Mouse (Mus musculus) CH12.LX (cell line): Measurements from ENCODE around the gene Col6a1. TPM values are rescaled to one million over a fixed set of nuclear protein-coding genes. Genes with fewer than 3 reads are reported as not detected.

Experiments
- DNase-seq: peaks from one replicate; pipeline ENCODE4 v3.0.0-alpha.2; 2013; ENCODE audit errors: extremely low read depth
- H3K27ac ChIP-seq: 2 replicates; pipeline ENCODE4 v1.5.1; 2012; ENCODE audit warnings: low read depth, mild to moderate bottlenecking, control low read depth, moderate library complexity; ENCODE audit not compliant: insufficient read depth
- H3K27me3 ChIP-seq: replicated peaks from 2 replicates; pipeline ENCODE3; 2012; ENCODE audit warnings: inconsistent platforms
- H3K36me3 ChIP-seq, 2 experiments: replicated peaks in 1 of 2; 2 replicates each; pipeline versions ENCODE3 to v1.6.1; 2012; ENCODE audit warnings: inconsistent platforms in 1 of 2, low read length in 1 of 2, mild to moderate bottlenecking in 1 of 2, mixed read lengths in 1 of 2, moderate library complexity in 1 of 2; ENCODE audit not compliant: control insufficient read depth in 1 of 2, insufficient read depth in 1 of 2
- H3K4me1 ChIP-seq, 2 experiments: 2 replicates each; pipeline ENCODE4 v1.6.1; 2012; ENCODE audit warnings: inconsistent platforms in 1 of 2, moderate library complexity in 1 of 2; ENCODE audit not compliant: insufficient read depth in 2 of 2, control insufficient read depth in 1 of 2
- H3K4me2 ChIP-seq: 2 replicates; pipeline ENCODE4 v1.6.1; 2012; ENCODE audit warnings: low read depth, mild to moderate bottlenecking, control low read depth; ENCODE audit not compliant: poor library complexity, insufficient read depth, severe bottlenecking
- H3K4me3 ChIP-seq, 3 experiments: fragments of 150-350 bp in 1 of 3; sonication (generic) in 1 of 3; replicated peaks in 1 of 3; 2 replicates each; pipeline versions ENCODE3 to v1.5.1; 2011 to 2012; ENCODE audit warnings: low read depth in 2 of 3, low read length in 2 of 3, mild to moderate bottlenecking in 2 of 3, moderate library complexity in 2 of 3, control low read depth in 1 of 3, improper control_type of control experiment in 1 of 3, inconsistent platforms in 1 of 3, mixed read lengths in 1 of 3; ENCODE audit not compliant: poor library complexity in 1 of 3
- H3K79me2 ChIP-seq: replicated peaks from 2 replicates; pipeline ENCODE4 v1.6.1; 2012; ENCODE audit warnings: mild to moderate bottlenecking, moderate library complexity; ENCODE audit not compliant: control insufficient read depth, poor library complexity, insufficient read depth, severe bottlenecking; ENCODE audit errors: extremely low read depth
- H3K9ac ChIP-seq: 2 replicates; pipeline ENCODE4 v1.6.1; 2012; ENCODE audit warnings: low read depth, mild to moderate bottlenecking, control low read depth, moderate library complexity; ENCODE audit not compliant: insufficient read depth
- H3K9me3 ChIP-seq: replicated peaks from 2 replicates; pipeline ENCODE3; 2012; ENCODE audit warnings: low read length, inconsistent platforms, mixed read lengths
- CHD1 ChIP-seq: IDR thresholded peaks from 2 replicates; pipeline ENCODE4 v1.6.1; 2012; ENCODE audit warnings: low read depth, low read length, improper control_type of control experiment, inconsistent platforms
- CHD2 ChIP-seq: IDR thresholded peaks from 2 replicates; pipeline ENCODE4 v1.6.1; 2011; ENCODE audit warnings: low read length, improper control_type of control experiment
- ELF1 ChIP-seq: IDR thresholded peaks from 2 replicates; pipeline ENCODE4 v1.6.1; 2014; ENCODE audit warnings: low read depth, mild to moderate bottlenecking, inconsistent platforms, low read length, improper control_type of control experiment
- GABPA ChIP-seq: IDR thresholded peaks from 2 replicates; pipeline ENCODE4 v1.6.1; 2012; ENCODE audit warnings: low read depth, low read length, improper control_type of control experiment, inconsistent platforms; ENCODE audit not compliant: insufficient replicate concordance
- IRF4 ChIP-seq: IDR thresholded peaks from 2 replicates; pipeline ENCODE4 v1.6.1; 2014; ENCODE audit warnings: low read depth, mild to moderate bottlenecking, inconsistent platforms, low read length, improper control_type of control experiment
- MAFK ChIP-seq: IDR thresholded peaks from 2 replicates; pipeline ENCODE4 v1.6.1; 2011; ENCODE audit warnings: low read length, improper control_type of control experiment; ENCODE audit not compliant: insufficient replicate concordance
- MAX ChIP-seq: IDR thresholded peaks from 2 replicates; pipeline ENCODE4 v1.6.1; 2011; ENCODE audit warnings: low read length, improper control_type of control experiment
- MAZ ChIP-seq: IDR thresholded peaks from 2 replicates; pipeline ENCODE4 v1.6.1; 2012; ENCODE audit warnings: low read depth, mild to moderate bottlenecking, inconsistent platforms, low read length, improper control_type of control experiment, moderate library complexity
- MEF2A ChIP-seq: IDR thresholded peaks from 2 replicates; pipeline ENCODE4 v1.6.1; 2014; ENCODE audit warnings: low read depth, mild to moderate bottlenecking, inconsistent platforms, low read length, improper control_type of control experiment, borderline replicate concordance
- MXI1 ChIP-seq: IDR thresholded peaks from 2 replicates; pipeline ENCODE4 v1.6.1; 2011; ENCODE audit warnings: mild to moderate bottlenecking, low read depth, low read length, improper control_type of control experiment
- PAX5 ChIP-seq: IDR thresholded peaks from 2 replicates; pipeline ENCODE4 v1.6.1; 2012; ENCODE audit warnings: low read length, inconsistent platforms, mixed read lengths
- POLR2A ChIP-seq: IDR thresholded peaks from 2 replicates; pipeline ENCODE4 v1.6.1; 2011; ENCODE audit warnings: low read depth, mild to moderate bottlenecking, improper control_type of control experiment, low read length
- RAD21 ChIP-seq: IDR thresholded peaks from 2 replicates; pipeline ENCODE4 v1.6.1; 2011; ENCODE audit warnings: low read depth, mild to moderate bottlenecking, low read length, improper control_type of control experiment, moderate library complexity
- RCOR1 ChIP-seq: conservative IDR thresholded peaks from 2 replicates; pipeline ENCODE4 v1.6.1; 2012; ENCODE audit warnings: low read depth, mild to moderate bottlenecking, inconsistent platforms, low read length, improper control_type of control experiment
- SIN3A ChIP-seq: IDR thresholded peaks from 2 replicates; pipeline ENCODE4 v1.6.1; 2012; ENCODE audit warnings: low read length, improper control_type of control experiment, inconsistent platforms
- SMC3 ChIP-seq: IDR thresholded peaks from 2 replicates; pipeline ENCODE4 v1.6.1; 2011; ENCODE audit warnings: low read depth, low read length, improper control_type of control experiment
- TCF12 ChIP-seq: IDR thresholded peaks from 2 replicates; pipeline ENCODE4 v1.6.1; 2014; ENCODE audit warnings: low read depth, mild to moderate bottlenecking, inconsistent platforms, low read length, improper control_type of control experiment
- UBTF ChIP-seq: IDR thresholded peaks from 2 replicates; pipeline ENCODE4 v1.6.1; 2012; ENCODE audit warnings: low read depth, mild to moderate bottlenecking, inconsistent platforms, low read length, improper control_type of control experiment, moderate library complexity
- USF1 ChIP-seq: IDR thresholded peaks from 2 replicates; pipeline ENCODE4 v1.6.1; 2014; ENCODE audit warnings: low read depth, mild to moderate bottlenecking, inconsistent platforms, low read length, improper control_type of control experiment
- USF2 ChIP-seq: conservative IDR thresholded peaks from 2 replicates; pipeline ENCODE4 v1.6.1; 2011; ENCODE audit warnings: low read depth, low read length, improper control_type of control experiment
- ZKSCAN1 ChIP-seq: IDR thresholded peaks from 2 replicates; pipeline ENCODE4 v1.6.1; 2012; ENCODE audit warnings: low read depth, inconsistent platforms, low read length, improper control_type of control experiment, borderline replicate concordance
- ZNF384 ChIP-seq: IDR thresholded peaks from 2 replicates; pipeline ENCODE4 v1.6.1; 2012; ENCODE audit warnings: low read depth, low read length, improper control_type of control experiment, inconsistent platforms
- dilution Hi-C: fragments of 300-500 bp; cut with MboI; formaldehyde crosslinking; loops from 2 replicates; pipeline ENCODE4 v1.14.3; 2020; ENCODE audit warnings: low sequenced_read_pairs; ENCODE audit not compliant: extremely low pct_unique_long_range_greater_than_20kb, extremely low pct_ligation_motif_present
- in situ Hi-C: fragments of 300-500 bp; cut with MboI; formaldehyde crosslinking; loops from 3 replicates; pipeline ENCODE4 v1.14.3; 2019; ENCODE audit warnings: low sequenced_read_pairs, low pct_ligation_motif_present, low pct_unique_long_range_greater_than_20kb, mixed read lengths
- polyA plus RNA-seq: library from polyadenylated mRNA; unstranded; fragments of >175 nt; gene quantifications from 2 replicates; pipeline ENCODE4 v1.2.1, GENCODE M21; 2012; ENCODE audit warnings: low read depth; ENCODE audit not compliant: insufficient read length
- total RNA-seq, 2 experiments: library from RNA; depleted of rRNA; stranded (reverse); fragments of 300-350 nt in 1 of 2; fragments of >200 nt in 1 of 2; gene quantifications; 2 replicates each; pipeline ENCODE4 v1.2.3; 2012 to 2014

Gene Col6a1
- total and polyA plus RNA-seq, 3 experiments: 0.21 TPM; not detected in 2

GRCm38 (mm10) chr10:76764927-76765326, 39.0 kb upstream of the Col6a1 start:
- in situ Hi-C loops (no loop called here), dilution Hi-C loops (no loop called here)
- Histone ChIP-seq H3K27ac (no peak overlapping the region), H3K4me3 (no peak overlapping the region), H3K9me3 (no peaks in the 10 kb centered on the region), H3K9ac (no peak overlapping the region), H3K79me2 (no peaks in the 10 kb centered on the region), H3K4me1 (no peaks in the 10 kb centered on the region), H3K27me3 (peaks cover 98% of the 10 kb centered on the region), H3K36me3 (no peaks in the 10 kb centered on the region), H3K4me2 (no peak overlapping the region)
- no peak for DNase-seq
- TF ChIP-seq USF1 (no peak), RAD21 (no peak), MAZ (no peak), RCOR1 (no peak)

GRCm38 (mm10) chr10:76763016-76763415, 37.0 kb upstream of the Col6a1 start:
- H3K9ac ChIP-seq: no peak overlapping the region
- TF ChIP-seq POLR2A (no peak), MAX (no peak), MEF2A (no peak), UBTF (no peak), GABPA (no peak), CHD1 (no peak), ZNF384 (no peak), MAZ (no peak), MXI1 (no peak), USF2 (no peak), TCF12 (no peak), CHD2 (no peak), MAFK (no peak), SIN3A (no peak), ELF1 (no peak), USF1 (no peak), ZKSCAN1 (no peak), SMC3 (no peak), IRF4 (no peak), PAX5 (no peak)
- TF ChIP-seq, all 38 proteins: peak for 0
- no peak for DNase-seq
- no peak overlapping the region for H3K4me3 ChIP-seq
- dilution Hi-C loops (no loop called here), in situ Hi-C loops (no loop called here)
- H3K4me2 ChIP-seq: no peak overlapping the region
- no peaks in the 10 kb centered on the region for H3K36me3 ChIP-seq
- H3K4me1 ChIP-seq: no peaks in the 10 kb centered on the region
- H3K27me3 ChIP-seq: peaks cover 99% of the 10 kb centered on the region
- H3K27ac ChIP-seq: no peak overlapping the region
- H3K9me3 ChIP-seq: no peaks in the 10 kb centered on the region
- no peaks in the 10 kb centered on the region for H3K79me2 ChIP-seq
